In genomic region chr17:45389896-45390295, GRCm38 (mm10) we compare ENCODE assay signal across 12 mouse cellular contexts.
"Had no signal": no experiment of that assay in that cellular context is flagged by ENCODE, and none has a peak within 500 bp of the region (broad histone marks: within the 10 kb centered on the region; RNA-seq: fewer than 3 reads in every experiment).

No protein-coding gene starts in this region.

- H3K4me3 ChIP-seq: limb, embryonic 15.5 days; liver, embryonic 12.5 days; midbrain, embryonic 12.5 days; neural tube, embryonic 13.5 days had no signal

- H3K27me3 ChIP-seq: limb, embryonic 15.5 days; liver, embryonic 12.5 days; midbrain, embryonic 12.5 days; neural tube, embryonic 13.5 days had no signal

- H3K4me1 ChIP-seq: limb, embryonic 15.5 days; liver, embryonic 12.5 days; midbrain, embryonic 12.5 days had no signal

- ATAC-seq: liver, embryonic 12.5 days; midbrain, embryonic 16.5 days had no signal

- H3K9me3 ChIP-seq: limb, embryonic 15.5 days; liver, embryonic 12.5 days; midbrain, embryonic 12.5 days; neural tube, embryonic 13.5 days had no signal

- DNase-seq: kidney, postnatal 14 days; lung, embryonic 14.5 days; lung, postnatal 10 days; lung, postnatal 4 days; retina, postnatal 1 day; right cerebral cortex, postnatal 14 days; thymus, postnatal 36 days had no signal

- H3K27ac ChIP-seq: limb, embryonic 15.5 days; liver, embryonic 12.5 days; midbrain, embryonic 12.5 days; neural tube, embryonic 13.5 days had no signal

- H3K9ac ChIP-seq: limb, embryonic 15.5 days; liver, embryonic 12.5 days; lung, embryonic 14.5 days; midbrain, embryonic 12.5 days; neural tube, embryonic 13.5 days had no signal

- H3K4me2 ChIP-seq: limb, embryonic 15.5 days; liver, embryonic 12.5 days; lung, embryonic 14.5 days; midbrain, embryonic 12.5 days; neural tube, embryonic 13.5 days had no signal
